ENCODE assay signal across 31 mouse cellular contexts in genomic region chr14:48212839-48213238, GRCm38 (mm10).
DNase-seq lines count a peak whose midpoint lies in the region; ATAC-seq and TF ChIP-seq lines count a peak whose summit lies in the region.
"Had no signal": no experiment of that assay in that cellular context is flagged by ENCODE, and none has a peak within 500 bp of the region (broad histone marks: within the 10 kb centered on the region; RNA-seq: fewer than 3 reads in every experiment).

No protein-coding gene starts in this region.

- H3K79me2 ChIP-seq in myocyte (ENCODE audit: control insufficient read depth, insufficient read depth), result no peaks in the 10 kb centered on the region

- CTCF ChIA-PET in Patski (lab: Charles Lee), result no interaction called here

- POLR2A ChIA-PET in Patski (lab: Charles Lee), result no interaction called here

- no peaks in the 10 kb centered on the region for H3K9me3 ChIP-seq in kidney, embryonic 16.5 days (ENCODE audit: low read length)
- H3K9me3 ChIP-seq: G1E; heart, embryonic 13.5 days; hindbrain, embryonic 13.5 days; limb, embryonic 10.5 days; limb, embryonic 15.5 days; liver, embryonic 13.5 days; neural tube, embryonic 15.5 days had no signal

- intact Hi-C loops in heart, postnatal 14 days (cut with DNase I), result no loop called here

- H3K4me1 ChIP-seq in kidney, embryonic 16.5 days (ENCODE audit: insufficient read depth, low read length), result peaks cover 42% of the 10 kb centered on the region
- H3K4me1 ChIP-seq: liver, embryonic 13.5 days had no signal

- H3K4me2 ChIP-seq in kidney, embryonic 16.5 days (replicated peaks; ENCODE audit: low read depth, low read length), result no peak overlapping the region
- H3K4me2 ChIP-seq in myocyte (ENCODE audit: low read depth), result peak overlapping the region; percentile 50
- H3K4me2 ChIP-seq: heart, embryonic 13.5 days; hindbrain, embryonic 13.5 days; limb, embryonic 15.5 days; liver, embryonic 13.5 days; neural tube, embryonic 15.5 days had no signal

- H3K4me3 ChIP-seq in kidney, embryonic 16.5 days (ENCODE audit: low read length), result no peak overlapping the region
- no peak overlapping the region for H3K4me3 ChIP-seq in myocyte
- H3K4me3 ChIP-seq: gastrocnemius, adult 2 months; heart, embryonic 13.5 days; hindbrain, embryonic 13.5 days; limb, embryonic 10.5 days; limb, embryonic 15.5 days; liver, embryonic 13.5 days; neural tube, embryonic 15.5 days had no signal

- no peak overlapping the region for H3K9ac ChIP-seq in kidney, embryonic 16.5 days (replicated peaks; ENCODE audit: low read length)
- H3K9ac ChIP-seq: heart, embryonic 13.5 days; hindbrain, embryonic 13.5 days; limb, embryonic 15.5 days; liver, embryonic 13.5 days; neural tube, embryonic 15.5 days had no signal

- H3K27ac ChIP-seq in kidney, embryonic 16.5 days (ENCODE audit: low read length), result no peak overlapping the region
- H3K27ac ChIP-seq: gastrocnemius, adult 2 months; heart, embryonic 13.5 days; hindbrain, embryonic 13.5 days; limb, embryonic 10.5 days; limb, embryonic 15.5 days; liver, embryonic 13.5 days; neural tube, embryonic 15.5 days; stomach, postnatal 0 days had no signal

- ATAC-seq in kidney, embryonic 16.5 days (ENCODE audit: low FRiP score, low TSS enrichment), result peak; percentile 37; the same call in 1 of the 2 replicates
- peak; percentile 98 for ATAC-seq in Patski
- no peak for ATAC-seq in inflammation-experienced regulatory T-cells, adult 6 months
- ATAC-seq: forebrain, embryonic 14.5 days; intestine, postnatal 0 days had no signal

- DNase-seq in kidney, postnatal 36 days, result no peak
- peak; percentile 67 for DNase-seq in Patski (ENCODE audit: low read depth, low spot score)
- DNase-seq in adrenal gland, postnatal 14 days, result peak; percentile 55
- DNase-seq in heart, postnatal 14 days, result no peak
- no peak for DNase-seq in urinary bladder, postnatal 14 days (ENCODE audit: low spot score)
- DNase-seq: cerebellum, adult 9-10 months; cerebellum, postnatal 36 days; gastrocnemius, adult 2 months; gastrocnemius, postnatal 36 days; heart, adult 18-20 months; heart, postnatal 10 days; kidney, postnatal 10 days; layer of hippocampus, adult 9-11 months; liver, embryonic 13.5 days; lung, adult 18-20 months; lung, postnatal 10 days; midbrain, embryonic 14.5 days; thymus, adult 2 months; thymus, postnatal 36 days had no signal

- no peaks in the 10 kb centered on the region for H3K27me3 ChIP-seq in kidney, embryonic 16.5 days (ENCODE audit: insufficient read depth, low read length)
- H3K27me3 ChIP-seq in Patski, result no peaks in the 10 kb centered on the region
- H3K27me3 ChIP-seq in myocyte (ENCODE audit: control insufficient read depth, insufficient read depth, insufficient read length), result no peaks in the 10 kb centered on the region
- H3K27me3 ChIP-seq: hindbrain, embryonic 13.5 days; limb, embryonic 15.5 days; liver, embryonic 13.5 days; neural tube, embryonic 15.5 days had no signal

- in situ Hi-C loops in Patski (cut with MboI; ENCODE audit: low pct_unique_long_range_greater_than_20kb), result no loop called here

- TF ChIP-seq POLR2A in myocyte (IDR thresholded peaks at IDR 0.05; ENCODE audit: insufficient read length, low read depth), result no peak

- TF ChIP-seq CTCF in Patski (IDR thresholded peaks at IDR 0.05), result no peak

- 33% methylated on average over 11 of the region's 11 CpGs for WGBS in kidney, embryonic 16.5 days

- no peaks in the 10 kb centered on the region for H3K36me3 ChIP-seq in kidney, embryonic 16.5 days (ENCODE audit: insufficient read depth, low read length)
- H3K36me3 ChIP-seq in myocyte (ENCODE audit: control insufficient read depth, insufficient read depth), result no peaks in the 10 kb centered on the region
- H3K36me3 ChIP-seq: G1E; heart, embryonic 13.5 days; hindbrain, embryonic 13.5 days; limb, embryonic 10.5 days; limb, embryonic 15.5 days; liver, embryonic 13.5 days; neural tube, embryonic 15.5 days had no signal

- H3ac ChIP-seq in myocyte (ENCODE audit: control insufficient read depth, insufficient read length), result no peak overlapping the region

TF ChIP-seq in myocyte, 11 proteins besides CTCF, POLR2A, EP300 and RAD21:
- TF ChIP-seq POLR2AphosphoS2 (IDR thresholded peaks at IDR 0.05; ENCODE audit: insufficient read length, low read depth) (no peak), TCF12 (IDR thresholded peaks at IDR 0.05; ENCODE audit: insufficient read depth, poor library complexity, severe bottlenecking) (peak; percentile 4), MYOD1 (IDR thresholded peaks at IDR 0.05; ENCODE audit: control insufficient read depth in 1 of 3, insufficient read length in 2 of 3, low read depth in 2 of 3) (peak in 2 of 3 experiments; percentile 52 to 81), CEBPB (IDR thresholded peaks at IDR 0.05; ENCODE audit: insufficient read depth, poor library complexity, severe bottlenecking) (no peak), REST (IDR thresholded peaks at IDR 0.05; ENCODE audit: insufficient read depth, insufficient read length) (no peak), MYOG (IDR thresholded peaks at IDR 0.05; ENCODE audit: control insufficient read depth in 1 of 3, insufficient read depth in 1 of 3, insufficient read length in 2 of 3, low read depth in 2 of 3) (peak in 1 of 3 experiments; percentile 16), USF1 (IDR thresholded peaks at IDR 0.05; ENCODE audit: low read depth) (no peak)

Comparison
In these comparisons a context has a peak if more than half of its experiments do, and no peak if none do; other contexts are left out.
1. DNase-seq: peak in Patski (single experiment) and adrenal gland, postnatal 14 days (single experiment); none in kidney, postnatal 36 days (0 of 2), heart, postnatal 14 days (0 of 2) and urinary bladder, postnatal 14 days (single experiment).